Mouse (Mus musculus) testis, adult 2 months (tissue): ENCODE results near the gene Gucy2c.

Experiments
- CTCF ChIP-seq: fragments of 200-500 bp; IDR thresholded peaks from 2 replicates; pipeline ENCODE4 v1.5.1; 2012; ENCODE audit warnings: low read depth, mild to moderate bottlenecking, inconsistent platforms, low read length, moderate library complexity; ENCODE audit not compliant: control insufficient read depth, insufficient read depth, insufficient replicate concordance
- POLR2A ChIP-seq: fragments of 200-500 bp; IDR thresholded peaks from 2 replicates; pipeline ENCODE4 v1.6.1; 2012; ENCODE audit warnings: low read depth, mild to moderate bottlenecking, inconsistent platforms, low read length, moderate library complexity; ENCODE audit not compliant: control insufficient read depth

GRCm38 (mm10) chr6:136647455-136647861 lies 134.1 kb downstream of the Gucy2c start:
- no peak for TF ChIP-seq POLR2A
- no peak for TF ChIP-seq CTCF
